Mouse (Mus musculus) hindbrain, embryonic 16.5 days (tissue): ENCODE measurements around the gene Reep3. TPM values are rescaled to one million over a fixed set of nuclear protein-coding genes. Genes with fewer than 3 reads are reported as not detected.

ENCODE experiments used
- ATAC-seq: fragments of 200-750 bp; cut with Nextera tagmentation; 2 replicates; pipeline ENCODE4 v1.8.0; 2017; ENCODE audit warnings: moderate TSS enrichment, moderate library complexity
- H3K27ac ChIP-seq: fragments of 300-500 bp; sonication (generic); 2 replicates; pipeline ENCODE4 v1.5.1; 2014; ENCODE audit warnings: low read depth, mild to moderate bottlenecking, control low read depth, low read length, moderate library complexity
- H3K27me3 ChIP-seq: fragments of 300-500 bp; sonication (generic); replicated peaks from 2 replicates; pipeline ENCODE4 v1.6.1; 2014; ENCODE audit warnings: low read length; ENCODE audit not compliant: control insufficient read depth, insufficient read depth
- H3K36me3 ChIP-seq: fragments of 300-500 bp; sonication (generic); 2 replicates; pipeline ENCODE4 v1.6.1; 2014; ENCODE audit warnings: mild to moderate bottlenecking, low read length, moderate library complexity, mixed read lengths; ENCODE audit not compliant: control insufficient read depth, insufficient read depth
- H3K4me1 ChIP-seq: fragments of 300-500 bp; sonication (generic); 2 replicates; pipeline ENCODE4 v1.6.1; 2014; ENCODE audit warnings: low read depth, low read length; ENCODE audit not compliant: control insufficient read depth, insufficient read depth
- H3K4me2 ChIP-seq: fragments of 300-500 bp; sonication (generic); 2 replicates; pipeline ENCODE4 v1.6.1; 2014; ENCODE audit warnings: mild to moderate bottlenecking, low read length, control low read depth, moderate library complexity
- H3K4me3 ChIP-seq: fragments of 300-500 bp; sonication (generic); 2 replicates; pipeline ENCODE4 v1.5.1; 2014; ENCODE audit warnings: mild to moderate bottlenecking, low read length, control low read depth, moderate library complexity
- H3K9ac ChIP-seq: fragments of 300-500 bp; sonication (generic); 2 replicates; pipeline ENCODE4 v1.6.1; 2014; ENCODE audit warnings: low read depth, mild to moderate bottlenecking, control low read depth, low read length, moderate library complexity
- H3K9me3 ChIP-seq: fragments of 300-500 bp; sonication (generic); 2 replicates; pipeline ENCODE4 v1.6.1; 2014; ENCODE audit warnings: mild to moderate bottlenecking, low read length, moderate library complexity; ENCODE audit not compliant: control insufficient read depth
- WGBS: fragments of 180-500 bp; shearing (Covaris S2); extraction: QIAGEN DNeasy Blood & Tissue Kit; methylation state at CpG from one replicate; pipeline ENCODE4 v1.1.7; 2014; 5-methylcytosine and 5-hydroxymethylcytosine counted together
- polyA plus RNA-seq: library from polyadenylated mRNA; unstranded; fragments of >200 nt; fragmentation: Nextera tagmentation; extraction: Ambion mirVana; gene quantifications from 2 replicates; pipeline ENCODE4 v1.2.1, GENCODE M21; 2015

The Reep3 gene
- polyA plus RNA-seq, 1 experiment from 2014 or later, result 32.7 TPM

DNA sequence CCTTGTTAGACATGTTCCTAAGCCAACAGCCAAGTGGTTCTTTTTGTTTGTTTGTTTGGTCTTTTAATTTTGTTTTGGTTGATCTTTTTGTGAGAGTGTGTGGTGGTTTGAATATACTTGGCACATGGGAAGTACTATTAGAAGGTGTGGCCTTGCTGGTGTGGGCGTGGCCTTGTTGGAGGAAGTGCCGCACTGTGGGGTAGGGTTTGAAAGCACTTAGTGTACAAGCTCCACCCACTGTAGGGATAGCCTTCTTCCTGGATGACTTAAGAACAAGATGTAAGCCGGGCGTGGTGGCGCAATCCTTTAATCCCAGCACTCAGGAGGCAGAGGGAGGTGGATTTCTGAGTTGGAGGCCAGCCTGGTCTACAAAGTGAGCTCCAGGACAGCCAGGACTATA lies 113.7 kb downstream of the Reep3 start:
- ATAC-seq, result no peak
- Histone ChIP-seq H3K9ac (no peak overlapping the region), H3K9me3 (no peaks in the 10 kb centered on the region; the same call in 1 of the 2 replicates), H3K27me3 (no peaks in the 10 kb centered on the region), H3K4me1 (no peaks in the 10 kb centered on the region), H3K36me3 (no peaks in the 10 kb centered on the region), H3K27ac (no peak overlapping the region), H3K4me2 (no peak overlapping the region), H3K4me3 (no peak overlapping the region)
- WGBS, result 94% methylated on average over 5 of the region's 5 CpGs

DNA sequence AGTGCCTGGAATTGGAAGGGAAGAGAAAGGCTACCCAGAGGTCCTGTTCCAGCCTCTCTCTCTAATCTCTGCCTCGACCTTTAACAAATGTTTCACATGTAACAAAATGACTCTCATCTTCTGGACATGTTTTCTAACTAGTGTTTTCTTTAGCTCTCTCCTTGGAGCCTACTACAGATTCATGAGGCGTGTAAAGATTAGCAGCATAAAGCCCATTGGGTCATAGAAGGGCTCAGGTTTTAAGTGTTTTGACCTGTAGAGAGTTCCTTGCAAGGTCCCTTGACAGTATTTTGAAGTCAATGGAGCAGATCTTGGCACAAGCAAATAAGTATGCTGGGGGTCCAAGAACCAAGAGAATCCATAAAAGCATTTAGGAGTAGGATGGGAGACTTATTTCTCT lies 118.5 kb downstream of the Reep3 start:
- ATAC-seq, result no peak
- 74% methylated on average over 2 of the region's 2 CpGs for whole genome bisulfite sequencing
- no peaks in the 10 kb centered on the region for H3K27me3 ChIP-seq

DNA sequence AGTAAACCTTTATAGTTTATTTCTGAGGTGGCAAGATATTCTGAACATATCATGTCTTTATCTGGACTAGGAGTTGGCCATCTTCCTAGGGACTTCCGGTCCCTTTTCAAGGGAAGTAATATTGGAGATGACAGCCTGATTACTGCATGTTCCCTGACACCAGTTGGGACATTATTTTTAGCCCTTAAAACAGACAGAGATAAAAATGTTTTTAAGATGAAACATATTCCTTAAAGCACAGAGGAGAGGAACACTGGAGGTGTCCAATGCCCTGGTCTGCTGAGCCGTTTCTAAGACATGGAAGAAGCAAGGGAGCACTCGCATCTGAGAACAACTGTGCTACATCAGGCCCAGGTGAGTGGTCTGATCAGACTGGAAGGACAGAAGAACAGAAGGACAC lies 119.7 kb downstream of the Reep3 start:
- no peak overlapping the region for H3K4me3 ChIP-seq
- no peak overlapping the region for H3K4me2 ChIP-seq
- H3K27ac ChIP-seq, result no peak overlapping the region
- no peaks in the 10 kb centered on the region for H3K27me3 ChIP-seq
- H3K9me3 ChIP-seq, result no peaks in the 10 kb centered on the region; the same call in 1 of the 2 replicates
- ATAC-seq, result no peak
- 93% methylated on average over 3 of the region's 3 CpGs for WGBS
- no peak overlapping the region for H3K9ac ChIP-seq
- H3K36me3 ChIP-seq, result no peaks in the 10 kb centered on the region
- no peaks in the 10 kb centered on the region for H3K4me1 ChIP-seq

More for the DNA sequence above, 118.5 kb downstream of the Reep3 start:
- Histone ChIP-seq H3K36me3 (no peaks in the 10 kb centered on the region), H3K4me2 (no peak overlapping the region), H3K9me3 (no peaks in the 10 kb centered on the region; the same call in 1 of the 2 replicates), H3K27ac (no peak overlapping the region), H3K9ac (no peak overlapping the region), H3K4me3 (no peak overlapping the region), H3K4me1 (no peaks in the 10 kb centered on the region)

DNA sequence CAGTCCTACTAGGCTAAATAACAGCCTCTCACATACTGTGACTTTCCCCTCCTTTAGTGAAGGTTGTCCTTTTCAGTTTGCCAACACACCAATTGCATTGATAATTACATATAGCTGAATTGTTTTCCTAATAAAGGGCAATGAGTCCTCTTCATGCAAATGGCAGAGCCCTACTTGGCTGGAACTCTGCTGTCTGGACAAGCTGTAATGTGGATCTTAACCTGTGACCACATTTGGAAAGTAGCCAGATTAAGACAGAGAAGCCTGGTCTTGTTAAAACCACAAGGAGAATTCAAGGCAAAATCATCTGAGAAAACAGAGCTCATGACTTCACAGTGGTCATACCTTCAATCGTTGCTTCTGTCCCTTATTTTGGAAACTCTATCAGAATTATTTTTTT lies 121.3 kb downstream of the Reep3 start:
- Histone ChIP-seq H3K4me2 (no peak overlapping the region), H3K27ac (no peak overlapping the region), H3K4me1 (no peaks in the 10 kb centered on the region), H3K27me3 (no peaks in the 10 kb centered on the region), H3K4me3 (no peak overlapping the region), H3K9me3 (no peaks in the 10 kb centered on the region; the same call in 1 of the 2 replicates), H3K36me3 (no peaks in the 10 kb centered on the region), H3K9ac (no peak overlapping the region)
- ATAC-seq, result no peak
- 82% methylated on average over 1 of the region's 1 CpGs for WGBS

DNA sequence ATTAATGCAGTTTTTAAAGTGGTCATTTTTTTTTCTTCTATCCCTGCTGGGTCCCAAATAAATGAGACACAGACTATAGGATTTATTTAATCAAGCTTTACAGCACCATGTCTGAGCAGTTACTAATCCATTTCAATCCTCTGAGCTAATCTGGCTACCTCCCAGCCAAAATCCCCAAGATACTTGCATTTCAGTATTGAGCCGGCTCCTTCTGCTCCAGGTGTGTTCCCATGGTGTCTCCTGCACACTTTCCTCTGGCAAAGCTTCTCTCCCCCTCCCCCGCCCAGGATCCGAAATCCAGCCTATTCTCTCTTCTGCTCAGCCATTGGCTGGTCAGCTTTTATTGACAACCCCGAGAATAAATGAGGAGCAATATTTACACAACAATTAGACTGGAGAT lies 122.3 kb downstream of the Reep3 start:
- Histone ChIP-seq H3K27ac (no peak overlapping the region), H3K36me3 (no peaks in the 10 kb centered on the region), H3K27me3 (no peaks in the 10 kb centered on the region), H3K4me1 (no peaks in the 10 kb centered on the region), H3K9me3 (no peaks in the 10 kb centered on the region), H3K9ac (no peak overlapping the region), H3K4me2 (no peak overlapping the region), H3K4me3 (no peak overlapping the region)
- peak; percentile 45; the same call in 1 of the 2 replicates for ATAC-seq
- 66% methylated on average over 4 of the region's 4 CpGs for WGBS

DNA sequence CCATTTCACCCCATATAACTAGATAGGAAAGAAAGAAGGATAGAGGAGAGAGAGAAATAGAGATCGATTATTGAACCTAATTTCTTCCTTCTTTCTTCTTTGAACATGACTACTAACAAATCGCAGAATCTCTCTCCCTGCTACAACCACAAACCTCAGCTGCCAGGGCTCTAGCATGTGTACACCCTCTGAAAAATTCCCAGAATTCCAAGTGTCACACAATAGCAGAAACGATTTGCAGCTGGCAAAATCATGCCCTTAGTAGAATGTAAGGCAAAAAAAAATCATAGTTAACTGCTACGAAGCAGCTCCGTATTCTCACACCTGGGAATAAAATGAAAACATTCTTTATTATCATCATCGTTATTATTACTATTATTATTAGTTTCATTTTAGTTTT lies 122.9 kb downstream of the Reep3 start:
- no peaks in the 10 kb centered on the region for H3K9me3 ChIP-seq
- no peaks in the 10 kb centered on the region for H3K4me1 ChIP-seq
- H3K4me3 ChIP-seq, result no peak overlapping the region
- WGBS, result 77% methylated on average over 6 of the region's 6 CpGs
- no peak overlapping the region for H3K27ac ChIP-seq
- no peak for ATAC-seq
- H3K36me3 ChIP-seq, result no peaks in the 10 kb centered on the region
- H3K27me3 ChIP-seq, result no peaks in the 10 kb centered on the region
- no peak overlapping the region for H3K9ac ChIP-seq
- no peak overlapping the region for H3K4me2 ChIP-seq

DNA sequence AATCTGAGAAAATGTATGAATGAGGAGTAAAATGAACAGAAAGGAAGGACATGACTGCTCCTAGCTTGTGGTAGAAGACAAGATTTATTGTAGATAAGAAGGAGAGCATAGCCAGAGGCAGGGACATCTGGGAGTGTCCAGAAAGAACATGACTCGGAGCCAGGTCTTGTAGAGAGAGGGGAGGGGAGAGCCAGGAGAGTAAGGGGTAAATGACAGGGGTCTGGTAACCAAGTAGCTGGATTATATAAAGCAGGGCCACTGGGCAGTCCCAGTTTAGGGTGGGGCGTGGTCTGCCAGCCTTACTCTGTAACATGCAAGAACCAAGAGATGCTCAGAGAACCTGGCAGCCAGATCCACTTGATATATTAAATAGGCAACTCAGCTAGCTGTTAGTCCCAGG lies 123.5 kb downstream of the Reep3 start:
- Histone ChIP-seq H3K9me3 (no peaks in the 10 kb centered on the region), H3K27ac (no peak overlapping the region), H3K36me3 (no peaks in the 10 kb centered on the region), H3K4me3 (no peak overlapping the region), H3K4me2 (no peak overlapping the region), H3K9ac (no peak overlapping the region), H3K27me3 (no peaks in the 10 kb centered on the region), H3K4me1 (no peaks in the 10 kb centered on the region)
- ATAC-seq, result no peak
- WGBS, result 64% methylated on average over 2 of the region's 2 CpGs

DNA sequence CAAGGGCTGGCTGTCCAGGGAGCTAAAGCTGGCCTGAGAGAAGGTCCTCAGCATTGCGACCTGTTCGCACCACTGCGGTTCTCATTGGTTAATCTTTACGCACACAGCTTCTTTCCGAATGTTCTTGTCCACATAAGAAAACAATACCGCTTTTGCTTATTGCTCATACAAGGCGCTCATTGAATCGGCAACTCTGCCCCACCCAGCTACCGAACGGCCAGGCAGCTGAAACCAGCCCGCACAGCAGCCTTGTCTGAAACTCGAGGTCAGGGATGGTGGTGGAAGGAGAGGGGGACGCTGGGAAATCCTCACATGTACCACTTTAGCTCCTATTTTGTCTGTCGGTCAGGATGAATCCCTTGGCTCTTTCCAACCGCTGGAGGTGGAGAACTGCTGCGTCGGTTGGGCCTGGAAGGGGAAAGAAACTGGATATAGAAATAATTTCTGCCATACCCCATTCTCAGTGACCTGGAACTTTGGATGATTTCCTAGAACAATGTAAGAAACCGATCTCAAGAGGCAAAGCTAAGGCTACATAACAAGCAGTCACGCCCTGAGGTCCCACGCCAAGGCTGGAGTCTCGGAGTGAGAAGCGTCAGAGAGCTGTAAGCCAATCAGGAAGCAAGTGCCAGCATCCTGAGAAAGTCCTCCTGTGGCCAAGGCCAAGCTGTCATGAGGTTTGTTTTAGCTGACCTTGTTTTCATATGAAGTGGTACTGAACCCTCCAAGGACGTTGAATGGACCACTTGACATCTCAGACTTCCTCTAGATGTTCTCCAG lies 126.2 kb downstream of the Reep3 start:
- Histone ChIP-seq H3K9me3 (no peaks in the 10 kb centered on the region), H3K27me3 (no peaks in the 10 kb centered on the region), H3K27ac (no peak overlapping the region), H3K9ac (no peak overlapping the region), H3K4me3 (no peak overlapping the region), H3K36me3 (no peaks in the 10 kb centered on the region), H3K4me1 (no peaks in the 10 kb centered on the region), H3K4me2 (no peak overlapping the region)
- no peak for ATAC-seq
- WGBS, result 90% methylated on average over 23 of the region's 23 CpGs

DNA sequence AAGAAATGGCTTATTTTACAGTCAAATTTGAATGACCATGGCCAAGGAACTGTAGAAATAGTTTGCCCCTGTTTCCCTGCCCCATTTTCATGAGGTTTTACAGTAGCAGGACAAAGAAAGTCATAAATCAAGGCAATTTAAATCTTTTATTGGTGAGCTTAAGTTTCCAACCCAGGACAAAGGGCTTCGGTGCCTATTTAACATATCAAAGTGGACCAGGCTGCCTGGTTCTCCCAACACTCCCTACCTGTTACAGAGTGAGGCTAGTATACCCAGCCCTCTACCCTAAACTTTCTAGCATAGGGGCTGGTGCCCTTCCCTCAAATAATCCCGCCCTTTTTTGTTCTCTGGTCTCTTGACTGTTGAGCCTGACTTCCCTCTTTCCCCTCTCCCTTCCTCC lies 127.2 kb downstream of the Reep3 start:
- Histone ChIP-seq H3K9ac (no peak overlapping the region), H3K9me3 (no peaks in the 10 kb centered on the region), H3K4me2 (no peak overlapping the region), H3K4me1 (no peaks in the 10 kb centered on the region), H3K27me3 (no peaks in the 10 kb centered on the region), H3K4me3 (no peak overlapping the region), H3K27ac (no peak overlapping the region), H3K36me3 (no peaks in the 10 kb centered on the region)
- WGBS, result 39% methylated on average over 2 of the region's 2 CpGs
- ATAC-seq, result no peak
